Mouse (Mus musculus) intestine, postnatal 0 days (tissue): ENCODE measurements around the gene Lrrc4c. TPM values are rescaled to one million over a fixed set of nuclear protein-coding genes. Genes with fewer than 3 reads are reported as not detected.

ENCODE experiments used
- ATAC-seq: fragments of 200-750 bp; cut with Nextera tagmentation; 2 replicates; pipeline ENCODE4 v1.8.0; 2017; ENCODE audit warnings: mild to moderate bottlenecking, moderate TSS enrichment, moderate library complexity
- H3K27ac ChIP-seq: fragments of 300-500 bp; sonication (generic); 2 replicates; pipeline ENCODE4 v1.5.1; 2014; ENCODE audit warnings: mild to moderate bottlenecking, low read depth, low read length, moderate library complexity
- H3K27me3 ChIP-seq: fragments of 300-500 bp; sonication (generic); replicated peaks from 2 replicates; pipeline ENCODE4 v1.6.1; 2014; ENCODE audit warnings: low read length, mixed read lengths; ENCODE audit not compliant: control insufficient read depth, insufficient read depth
- H3K36me3 ChIP-seq: fragments of 300-500 bp; sonication (generic); 2 replicates; pipeline ENCODE4 v1.6.1; 2014; ENCODE audit warnings: mild to moderate bottlenecking, moderate library complexity; ENCODE audit not compliant: control insufficient read depth, insufficient read depth
- H3K4me1 ChIP-seq: fragments of 300-500 bp; sonication (generic); replicated peaks from 2 replicates; pipeline ENCODE4 v1.6.1; 2014; ENCODE audit warnings: antibody characterized with exemption, low read length, mixed read lengths; ENCODE audit not compliant: control insufficient read depth, insufficient read depth
- H3K4me2 ChIP-seq: fragments of 300-500 bp; sonication (generic); replicated peaks from 2 replicates; pipeline ENCODE4 v1.6.1; 2014; ENCODE audit warnings: low read depth, mild to moderate bottlenecking, moderate library complexity
- H3K4me3 ChIP-seq: fragments of 300-500 bp; sonication (generic); 2 replicates; pipeline ENCODE4 v1.5.1; 2014; ENCODE audit warnings: low read depth, low read length
- H3K9ac ChIP-seq: fragments of 300-500 bp; sonication (generic); 2 replicates; pipeline ENCODE4 v1.6.1; 2014; ENCODE audit warnings: mild to moderate bottlenecking, low read depth, low read length
- H3K9me3 ChIP-seq: fragments of 300-500 bp; sonication (generic); 2 replicates; pipeline ENCODE4 v1.6.1; 2016; ENCODE audit warnings: mixed run types; ENCODE audit not compliant: control insufficient read depth
- CTCF ChIP-seq: sonication (generic); IDR thresholded peaks from 2 replicates; pipeline ENCODE4 v1.5.1; 2016; ENCODE audit warnings: low read depth, mild to moderate bottlenecking, control low read depth, antibody characterized with exemption, moderate library complexity
- WGBS: fragments of 180-500 bp; shearing (Covaris S2); extraction: QIAGEN DNeasy Blood & Tissue Kit; methylation state at CpG from one replicate; pipeline ENCODE4 v1.1.7; 2014; 5-methylcytosine and 5-hydroxymethylcytosine counted together
- polyA plus RNA-seq: library from polyadenylated mRNA; unstranded; fragments of >200 nt; fragmentation: Nextera tagmentation; extraction: Ambion mirVana; gene quantifications from 2 replicates; pipeline ENCODE4 v1.2.1, GENCODE M21; 2015

The Lrrc4c gene
- polyA plus RNA-seq, 1 experiment from 2014 or later, result 1.2 TPM

- H3K27ac ChIP-seq, result no peak overlapping the region
- H3K36me3 ChIP-seq, result no peaks in the 10 kb centered on the region
- H3K4me2 ChIP-seq, result no peak overlapping the region
- no peak overlapping the region for H3K9ac ChIP-seq
- no peaks in the 10 kb centered on the region for H3K27me3 ChIP-seq
- H3K4me1 ChIP-seq, result no peaks in the 10 kb centered on the region
- TF ChIP-seq CTCF, result no peak
- no peak for ATAC-seq
- 83% methylated on average over 2 of the region's 2 CpGs for WGBS
- no peaks in the 10 kb centered on the region for H3K9me3 ChIP-seq
- no peak overlapping the region for H3K4me3 ChIP-seq
These were observed 255.8 kb downstream of the Lrrc4c start for GRCm38 (mm10) chr2:96573755-96574154.

DNA sequence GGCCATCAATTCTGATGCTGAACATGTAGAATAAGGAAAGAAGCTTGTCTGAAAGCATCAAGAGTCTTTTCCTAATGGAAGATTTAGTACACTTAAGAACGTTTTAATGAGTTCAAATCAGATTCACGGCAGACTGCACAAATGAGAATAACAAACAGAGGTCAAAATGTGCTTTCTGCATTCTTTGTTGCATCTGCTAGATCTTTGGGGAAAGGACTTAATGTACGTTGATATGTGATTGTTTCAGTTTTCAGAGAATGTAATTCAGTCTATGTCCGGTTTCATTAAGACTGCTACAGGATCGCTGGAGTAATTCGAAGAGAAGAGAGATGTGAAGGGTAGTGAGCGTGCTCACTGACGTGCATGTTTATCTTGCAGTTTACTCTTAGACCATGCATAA, 259.7 kb downstream of the Lrrc4c start:
- 87% methylated on average over 8 of the region's 8 CpGs for WGBS

DNA sequence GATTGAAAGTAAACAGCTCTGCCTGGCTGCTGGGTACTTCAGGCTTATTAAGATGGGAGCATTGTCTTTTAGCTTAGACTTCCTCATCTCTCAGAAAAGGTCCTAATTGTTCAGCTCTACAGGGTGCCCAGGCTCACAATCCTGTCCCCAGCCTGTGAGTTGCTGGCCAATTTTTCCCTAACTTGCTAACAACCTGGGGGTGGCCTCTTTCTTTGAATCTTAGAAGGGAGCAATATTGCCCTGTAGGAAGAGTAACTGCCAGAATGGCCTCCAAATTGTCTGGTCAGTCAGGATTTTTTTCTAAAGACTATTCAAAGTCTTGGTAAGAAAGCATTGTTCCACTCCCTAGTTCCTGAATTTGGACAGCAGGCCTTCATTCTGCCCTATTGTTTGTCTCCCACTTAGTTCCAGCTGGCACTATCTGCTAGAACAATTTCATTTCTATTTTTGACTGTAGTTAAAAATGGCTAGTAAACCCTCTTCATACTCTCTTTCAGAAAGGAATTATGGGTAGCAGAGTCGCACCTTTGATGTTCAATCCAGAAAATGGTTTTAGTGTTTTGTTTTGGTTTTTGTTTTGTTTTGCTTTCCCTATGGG, 262.3 kb downstream of the Lrrc4c start:
- Histone ChIP-seq H3K4me2 (no peak overlapping the region), H3K36me3 (no peaks in the 10 kb centered on the region), H3K9me3 (no peaks in the 10 kb centered on the region), H3K27ac (no peak overlapping the region), H3K27me3 (no peaks in the 10 kb centered on the region), H3K4me1 (no peaks in the 10 kb centered on the region), H3K4me3 (no peak overlapping the region), H3K9ac (no peak overlapping the region)
- WGBS, result 91% methylated on average over 1 of the region's 1 CpGs
- no peak for ATAC-seq
- TF ChIP-seq CTCF, result no peak

More for the DNA sequence above, 259.7 kb downstream of the Lrrc4c start:
- Histone ChIP-seq H3K4me1 (no peaks in the 10 kb centered on the region), H3K36me3 (no peaks in the 10 kb centered on the region), H3K27me3 (no peaks in the 10 kb centered on the region), H3K9me3 (no peaks in the 10 kb centered on the region), H3K4me2 (no peak overlapping the region), H3K4me3 (no peak overlapping the region), H3K27ac (no peak overlapping the region), H3K9ac (no peak overlapping the region)
- no peak for ATAC-seq
- TF ChIP-seq CTCF, result no peak

DNA sequence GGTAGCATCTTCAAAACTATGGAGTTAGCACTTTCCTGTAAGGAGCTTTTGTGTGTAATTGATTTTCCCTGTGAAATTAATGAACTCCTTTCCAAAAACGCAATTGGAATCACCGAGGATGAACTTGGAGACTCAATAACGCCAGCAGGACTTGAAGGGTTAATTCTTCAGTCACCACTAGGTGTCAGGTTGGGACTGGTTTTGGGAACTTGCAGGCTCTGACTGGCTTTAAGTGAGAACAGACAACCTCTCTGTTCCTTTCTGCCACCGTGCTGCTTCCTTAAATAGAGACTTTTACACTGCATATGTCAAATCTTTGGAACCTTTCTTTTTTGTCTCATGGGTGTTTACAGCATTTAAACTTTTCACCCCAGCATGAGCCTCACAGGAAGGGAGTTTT, 267.7 kb downstream of the Lrrc4c start:
- ATAC-seq, result no peak
- TF ChIP-seq CTCF, result peak; percentile 78

GRCm38 (mm10) chr2:96604801-96605200, 286.8 kb downstream of the Lrrc4c start:
- ATAC-seq, result no peak
- 83% methylated on average over 3 of the region's 3 CpGs for WGBS
- TF ChIP-seq CTCF, result no peak

More for the DNA sequence above, 267.7 kb downstream of the Lrrc4c start:
- Histone ChIP-seq H3K4me2 (no peak overlapping the region), H3K27me3 (no peaks in the 10 kb centered on the region), H3K36me3 (no peaks in the 10 kb centered on the region), H3K27ac (no peak overlapping the region), H3K4me3 (no peak overlapping the region), H3K4me1 (no peaks in the 10 kb centered on the region), H3K9me3 (no peaks in the 10 kb centered on the region), H3K9ac (no peak overlapping the region)
- WGBS, result 3% methylated on average over 4 of the region's 4 CpGs

GRCm38 (mm10) chr2:96614121-96614520, 296.2 kb downstream of the Lrrc4c start:
- Histone ChIP-seq H3K4me2 (no peak overlapping the region), H3K4me1 (no peaks in the 10 kb centered on the region), H3K27me3 (no peaks in the 10 kb centered on the region), H3K9ac (no peak overlapping the region), H3K27ac (no peak overlapping the region), H3K4me3 (no peak overlapping the region), H3K9me3 (no peaks in the 10 kb centered on the region), H3K36me3 (no peaks in the 10 kb centered on the region)
- no peak for TF ChIP-seq CTCF
- no peak for ATAC-seq
- WGBS, result 53% methylated on average over 1 of the region's 1 CpGs

More at GRCm38 (mm10) chr2:96604801-96605200, 286.8 kb downstream of the Lrrc4c start:
- Histone ChIP-seq H3K9ac (no peak overlapping the region), H3K9me3 (no peaks in the 10 kb centered on the region), H3K4me2 (no peak overlapping the region), H3K36me3 (no peaks in the 10 kb centered on the region), H3K27ac (no peak overlapping the region), H3K4me3 (no peak overlapping the region), H3K27me3 (no peaks in the 10 kb centered on the region), H3K4me1 (no peaks in the 10 kb centered on the region)

- H3K4me3 ChIP-seq, result no peak overlapping the region
- TF ChIP-seq CTCF, result no peak
- no peaks in the 10 kb centered on the region for H3K27me3 ChIP-seq
- no peak overlapping the region for H3K4me2 ChIP-seq
- H3K9ac ChIP-seq, result no peak overlapping the region
- H3K36me3 ChIP-seq, result no peaks in the 10 kb centered on the region
- no peaks in the 10 kb centered on the region for H3K4me1 ChIP-seq
- H3K9me3 ChIP-seq, result no peaks in the 10 kb centered on the region
- WGBS, result 54% methylated on average over 6 of the region's 6 CpGs
- no peak overlapping the region for H3K27ac ChIP-seq
- no peak for ATAC-seq
These were observed 300.8 kb downstream of the Lrrc4c start for GRCm38 (mm10) chr2:96618691-96619205.
